Mouse (Mus musculus): ENCODE data around the gene A030005K14Rik. TPM values are rescaled to one million over a fixed set of nuclear protein-coding genes. Genes with fewer than 3 reads are reported as not detected.

Gene A030005K14Rik
- polyA plus RNA-seq, 1 experiment from 2014 or later: not detected

DNA sequence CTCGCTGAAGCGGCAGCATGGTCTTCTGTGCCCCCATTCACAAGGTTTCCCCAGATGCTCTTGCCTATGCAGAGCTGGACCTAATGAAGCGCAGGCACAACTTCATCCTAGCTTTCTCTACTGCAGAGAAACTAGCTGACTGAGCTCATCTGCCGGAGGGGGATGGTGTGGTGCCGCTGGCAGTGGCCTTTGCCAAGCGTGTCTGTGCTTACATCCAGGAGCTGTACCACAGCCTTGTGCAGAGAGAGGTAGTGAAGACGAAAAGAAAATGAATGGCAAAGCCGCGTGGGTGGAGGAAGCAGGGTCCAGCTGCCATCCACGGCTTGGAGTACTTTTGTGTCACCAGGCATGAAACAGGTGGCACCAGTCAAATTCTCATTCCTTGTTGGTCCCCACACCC, 8.0 kb upstream of the A030005K14Rik start:
- no peak for ATAC-seq
- H3K4me1 ChIP-seq (replicated peaks; ENCODE audit: control insufficient read depth, insufficient read depth, low read length): no peaks in the 10 kb centered on the region
- H3K4me2 ChIP-seq (replicated peaks; ENCODE audit: low read depth): no peak overlapping the region
- no peak overlapping the region for H3K9ac ChIP-seq (ENCODE audit: low read depth, low read length)
- H3K4me3 ChIP-seq (ENCODE audit: low read depth, low read length): no peak overlapping the region
- no peak for TF ChIP-seq CTCF (IDR thresholded peaks at IDR 0.05; ENCODE audit: low read depth)
- H3K36me3 ChIP-seq (ENCODE audit: control insufficient read depth, insufficient read depth): no peaks in the 10 kb centered on the region
- no peaks in the 10 kb centered on the region for H3K27me3 ChIP-seq (replicated peaks; ENCODE audit: control insufficient read depth, insufficient read depth, low read length)
- no peak overlapping the region for H3K27ac ChIP-seq (ENCODE audit: low read depth, low read length)
- 90% methylated on average over 10 of the region's 10 CpGs for WGBS
- no peaks in the 10 kb centered on the region for H3K9me3 ChIP-seq (ENCODE audit: control insufficient read depth)

DNA sequence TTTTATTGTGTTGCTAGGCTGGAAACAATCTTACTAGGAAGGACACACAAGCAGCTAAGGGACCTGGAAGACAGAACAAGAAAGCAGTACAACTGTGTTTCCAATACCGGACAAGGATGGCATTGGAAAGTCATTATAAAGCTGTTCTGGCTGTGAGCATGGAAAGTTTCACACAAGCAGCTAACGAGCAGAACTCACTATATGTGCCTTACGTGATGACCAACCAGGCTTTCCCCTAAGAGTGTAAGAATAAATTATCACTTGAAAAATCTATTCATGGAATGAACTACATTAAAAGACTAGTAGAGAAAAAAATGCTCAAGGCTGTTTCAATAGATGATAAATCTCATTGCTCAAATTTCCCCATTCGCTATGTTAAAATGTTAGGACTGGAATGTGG, 7.4 kb upstream of the A030005K14Rik start:
- H3K4me3 ChIP-seq (ENCODE audit: low read depth, low read length): no peak overlapping the region
- no peak overlapping the region for H3K27ac ChIP-seq (ENCODE audit: low read depth, low read length)
- no peak overlapping the region for H3K4me2 ChIP-seq (replicated peaks; ENCODE audit: low read depth)
- no peaks in the 10 kb centered on the region for H3K36me3 ChIP-seq (ENCODE audit: control insufficient read depth, insufficient read depth)
- H3K9ac ChIP-seq (ENCODE audit: low read depth, low read length): no peak overlapping the region
- H3K4me1 ChIP-seq (replicated peaks; ENCODE audit: control insufficient read depth, insufficient read depth, low read length): no peaks in the 10 kb centered on the region
- 93% methylated on average over 4 of the region's 4 CpGs for WGBS
- no peaks in the 10 kb centered on the region for H3K27me3 ChIP-seq (replicated peaks; ENCODE audit: control insufficient read depth, insufficient read depth, low read length)
- H3K9me3 ChIP-seq (ENCODE audit: control insufficient read depth): no peaks in the 10 kb centered on the region
- TF ChIP-seq CTCF (IDR thresholded peaks at IDR 0.05; ENCODE audit: low read depth): no peak
- ATAC-seq: no peak

DNA sequence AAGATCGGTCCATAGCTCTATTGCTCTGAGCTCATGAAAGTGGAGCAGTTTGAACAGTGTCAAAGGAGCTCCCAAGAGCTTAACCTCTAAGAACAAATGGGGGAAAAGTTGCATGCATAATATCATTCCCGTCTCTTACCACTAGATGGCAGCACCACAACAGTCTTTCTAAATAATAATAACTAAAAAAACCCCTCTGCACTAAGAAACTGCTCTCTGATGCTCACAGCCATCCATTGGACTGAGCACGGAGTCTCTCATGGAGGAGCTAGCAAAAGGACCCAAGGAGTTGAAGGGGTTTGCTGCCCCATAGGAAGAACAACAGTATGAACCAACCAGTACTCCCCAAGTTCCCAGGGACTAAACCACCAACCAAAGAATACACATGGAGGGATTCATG, 5.7 kb upstream of the A030005K14Rik start:
- Histone ChIP-seq H3K27ac (ENCODE audit: low read depth, low read length) (no peak overlapping the region), H3K27me3 (replicated peaks; ENCODE audit: control insufficient read depth, insufficient read depth, low read length) (no peaks in the 10 kb centered on the region), H3K4me2 (replicated peaks; ENCODE audit: low read depth) (no peak overlapping the region), H3K4me1 (replicated peaks; ENCODE audit: control insufficient read depth, insufficient read depth, low read length) (no peaks in the 10 kb centered on the region), H3K4me3 (ENCODE audit: low read depth, low read length) (no peak overlapping the region), H3K9me3 (ENCODE audit: control insufficient read depth) (no peaks in the 10 kb centered on the region), H3K9ac (ENCODE audit: low read depth, low read length) (no peak overlapping the region), H3K36me3 (ENCODE audit: control insufficient read depth, insufficient read depth) (no peaks in the 10 kb centered on the region)
- WGBS: 27% methylated on average over 3 of the region's 3 CpGs
- TF ChIP-seq CTCF (IDR thresholded peaks at IDR 0.05; ENCODE audit: low read depth): peak; percentile 76
- no peak for ATAC-seq

DNA sequence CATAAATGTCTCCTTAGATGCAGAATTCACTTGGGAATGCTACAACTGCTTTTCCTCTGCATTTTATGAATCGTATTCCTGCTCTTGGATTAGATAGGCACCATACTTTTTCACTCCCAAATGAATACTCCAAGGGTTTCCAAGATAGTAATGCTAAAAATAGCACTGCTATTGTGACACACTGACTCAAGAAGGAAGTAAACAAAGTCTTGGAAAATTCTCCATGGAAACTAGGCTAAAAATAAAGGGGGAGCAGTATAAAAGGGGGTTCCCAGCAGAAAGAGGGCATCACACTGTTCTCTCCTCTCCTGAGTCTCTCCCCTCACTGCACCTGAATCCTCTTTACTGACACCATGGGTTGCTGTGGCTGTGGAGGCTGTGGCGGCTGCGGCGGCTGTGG, 1.5 kb upstream of the A030005K14Rik start, which contains the start of gene Krtap28-13:
Krtap28-13 (plus strand) TSS at position 288 of the 400 bp plus-strand sequence.
- TF ChIP-seq CTCF (IDR thresholded peaks at IDR 0.05; ENCODE audit: low read depth): no peak
- WGBS: 76% methylated on average over 4 of the region's 4 CpGs
- Histone ChIP-seq H3K9me3 (ENCODE audit: control insufficient read depth) (no peaks in the 10 kb centered on the region), H3K36me3 (ENCODE audit: control insufficient read depth, insufficient read depth) (no peaks in the 10 kb centered on the region), H3K4me3 (ENCODE audit: low read depth, low read length) (no peak within 1 kb of the TSS), H3K4me1 (replicated peaks; ENCODE audit: control insufficient read depth, insufficient read depth, low read length) (no peaks in the 10 kb centered on the region), H3K4me2 (replicated peaks; ENCODE audit: low read depth) (no peak within 1 kb of the TSS), H3K27me3 (replicated peaks; ENCODE audit: control insufficient read depth, insufficient read depth, low read length) (no peaks in the 10 kb centered on the region), H3K9ac (ENCODE audit: low read depth, low read length) (no peak within 1 kb of the TSS), H3K27ac (ENCODE audit: low read depth, low read length) (no peak within 1 kb of the TSS)
- no peak for ATAC-seq

DNA sequence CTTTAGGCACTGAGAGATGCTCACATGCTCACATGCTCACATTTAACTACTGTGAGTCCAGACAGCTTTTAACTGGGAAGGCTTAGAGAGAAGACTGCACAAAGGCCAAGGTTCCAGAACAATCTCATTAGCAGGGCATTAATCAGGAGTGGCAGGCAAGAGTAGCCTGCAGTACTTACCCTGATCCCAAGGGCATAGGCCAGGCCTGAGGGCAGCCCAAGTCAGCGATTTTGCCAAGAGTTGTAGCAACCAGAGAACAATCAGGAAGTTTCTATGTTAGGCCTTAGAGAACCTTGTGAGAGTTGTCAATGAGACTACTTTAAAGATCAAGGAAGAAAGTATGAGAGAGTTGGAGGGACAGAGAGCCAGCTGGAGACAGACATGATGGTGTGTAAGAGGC, 697 bp downstream of the A030005K14Rik start:
- Histone ChIP-seq H3K9me3 (ENCODE audit: control insufficient read depth) (no peaks in the 10 kb centered on the region), H3K9ac (ENCODE audit: low read depth, low read length) (no peak overlapping the region), H3K36me3 (ENCODE audit: control insufficient read depth, insufficient read depth) (no peaks in the 10 kb centered on the region), H3K4me3 (ENCODE audit: low read depth, low read length) (no peak overlapping the region), H3K27ac (ENCODE audit: low read depth, low read length) (no peak overlapping the region), H3K27me3 (replicated peaks; ENCODE audit: control insufficient read depth, insufficient read depth, low read length) (no peaks in the 10 kb centered on the region), H3K4me2 (replicated peaks; ENCODE audit: low read depth) (no peak overlapping the region), H3K4me1 (replicated peaks; ENCODE audit: control insufficient read depth, insufficient read depth, low read length) (no peaks in the 10 kb centered on the region)
- peak; percentile 85 for ATAC-seq
- no peak for TF ChIP-seq CTCF (IDR thresholded peaks at IDR 0.05; ENCODE audit: low read depth)
- 50% methylated on average over 1 of the region's 1 CpGs for WGBS

DNA sequence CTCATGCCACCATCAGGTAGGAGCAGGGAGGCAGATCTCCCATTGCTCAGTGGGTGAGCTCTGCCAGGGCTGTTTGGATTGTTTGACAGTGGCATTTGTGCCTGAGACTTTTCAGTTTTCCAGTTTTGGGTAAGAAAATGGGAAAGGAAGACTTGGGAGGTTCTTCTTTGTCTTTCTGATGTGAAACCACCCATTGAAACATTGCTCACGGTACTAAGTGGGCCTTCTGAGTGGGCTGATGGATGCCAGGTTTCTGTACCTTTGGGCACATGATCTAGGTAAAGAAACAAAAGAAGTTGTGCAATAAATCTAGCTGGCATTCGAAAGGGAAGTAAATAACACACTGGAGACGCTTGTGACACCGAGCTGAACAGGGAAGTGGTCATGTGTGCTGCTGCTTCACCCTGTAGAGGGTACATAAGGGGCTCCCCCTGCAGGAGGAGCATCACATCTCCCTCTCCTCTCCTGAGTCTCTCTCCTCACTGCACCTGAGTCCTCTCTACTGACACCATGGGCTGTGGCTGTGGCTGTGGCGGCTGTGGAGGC, 14.2 kb downstream of the A030005K14Rik start, which contains the start of gene Gm47969:
Gm47969 (plus strand) TSS at position 51 of the 546 bp plus-strand sequence.
- Histone ChIP-seq H3K4me2 (replicated peaks; ENCODE audit: low read depth) (no peak within 1 kb of the TSS), H3K9me3 (ENCODE audit: control insufficient read depth) (no peaks in the 10 kb centered on the region), H3K27ac (ENCODE audit: low read depth, low read length) (no peak within 1 kb of the TSS), H3K27me3 (replicated peaks; ENCODE audit: control insufficient read depth, insufficient read depth, low read length) (no peaks in the 10 kb centered on the region), H3K9ac (ENCODE audit: low read depth, low read length) (no peak within 1 kb of the TSS), H3K4me3 (ENCODE audit: low read depth, low read length) (no peak within 1 kb of the TSS), H3K4me1 (replicated peaks; ENCODE audit: control insufficient read depth, insufficient read depth, low read length) (no peaks in the 10 kb centered on the region), H3K36me3 (ENCODE audit: control insufficient read depth, insufficient read depth) (no peaks in the 10 kb centered on the region)
- peak; percentile 46 for TF ChIP-seq CTCF (IDR thresholded peaks at IDR 0.05; ENCODE audit: low read depth)
- 63% methylated on average over 5 of the region's 5 CpGs for WGBS
- ATAC-seq: no peak

DNA sequence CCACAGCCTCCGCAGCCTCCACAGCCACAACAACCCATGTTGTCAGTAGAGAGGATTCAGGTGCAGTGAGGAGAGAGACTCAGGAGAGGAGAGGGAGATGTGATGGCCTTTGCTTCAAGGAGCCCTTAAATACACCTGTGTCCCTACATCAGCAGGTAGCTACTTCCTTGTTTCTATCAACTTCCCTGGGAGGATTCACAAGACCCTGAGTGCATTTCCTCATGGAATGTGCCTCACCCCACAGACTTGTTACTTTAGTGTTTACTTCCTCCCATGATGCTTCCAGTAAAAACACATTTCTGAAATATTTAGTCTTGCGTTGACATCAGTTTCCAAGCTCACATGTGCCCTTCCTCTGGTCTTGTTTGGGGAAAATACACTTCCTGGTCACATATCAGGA, 16.8 kb downstream of the A030005K14Rik start, which contains the start of gene Krtap28-10:
Krtap28-10 (minus strand) TSS at position 101 of the 400 bp plus-strand sequence.
- Histone ChIP-seq H3K4me2 (replicated peaks; ENCODE audit: low read depth) (no peak within 1 kb of the TSS), H3K9ac (ENCODE audit: low read depth, low read length) (no peak within 1 kb of the TSS), H3K36me3 (ENCODE audit: control insufficient read depth, insufficient read depth) (no peaks in the 10 kb centered on the region), H3K4me3 (ENCODE audit: low read depth, low read length) (no peak within 1 kb of the TSS), H3K27me3 (replicated peaks; ENCODE audit: control insufficient read depth, insufficient read depth, low read length) (no peaks in the 10 kb centered on the region), H3K9me3 (ENCODE audit: control insufficient read depth) (no peaks in the 10 kb centered on the region), H3K4me1 (replicated peaks; ENCODE audit: control insufficient read depth, insufficient read depth, low read length) (no peaks in the 10 kb centered on the region), H3K27ac (ENCODE audit: low read depth, low read length) (no peak within 1 kb of the TSS)
- WGBS: 85% methylated on average over 2 of the region's 2 CpGs
- no peak for ATAC-seq
- TF ChIP-seq CTCF (IDR thresholded peaks at IDR 0.05; ENCODE audit: low read depth): no peak

Measured in intestine, postnatal 0 days (tissue).